Mouse (Mus musculus) liver, adult 2 months (tissue): ENCODE measurements around the gene Sptbn1. TPM values are rescaled to one million over a fixed set of nuclear protein-coding genes. Genes with fewer than 3 reads are reported as not detected.

Source experiments
- DNase-seq: peaks from one replicate; pipeline ENCODE4 v3.0.0-alpha.2; 2011; ENCODE audit warnings: low read depth, low spot score; ENCODE audit errors: extremely low read depth
- H3K27ac ChIP-seq: fragments of 200-500 bp; replicated peaks from 2 replicates; pipeline ENCODE4 v1.5.1; 2012; ENCODE audit warnings: low read depth, mild to moderate bottlenecking, control low read depth, inconsistent platforms, low read length; ENCODE audit not compliant: insufficient read depth
- H3K27me3 ChIP-seq: fragments of 200-500 bp; 2 replicates; pipeline ENCODE4 v1.6.1; 2012; ENCODE audit warnings: mild to moderate bottlenecking, moderate library complexity, low read length, inconsistent platforms; ENCODE audit not compliant: control insufficient read depth, insufficient read depth
- H3K36me3 ChIP-seq: fragments of 200-500 bp; 2 replicates; pipeline ENCODE4 v1.6.1; 2012; ENCODE audit warnings: low read length, inconsistent platforms; ENCODE audit not compliant: control insufficient read depth, insufficient read depth
- H3K4me1 ChIP-seq: fragments of 200-500 bp; 2 replicates; pipeline ENCODE4 v1.6.1; 2011; ENCODE audit warnings: low read length; ENCODE audit not compliant: control insufficient read depth, insufficient read depth
- H3K4me3 ChIP-seq: fragments of 200-500 bp; 2 replicates; pipeline ENCODE4 v1.5.1; 2011; ENCODE audit warnings: low read depth, mild to moderate bottlenecking, control low read depth, low read length, moderate library complexity; ENCODE audit not compliant: insufficient read depth
- H3K79me2 ChIP-seq: fragments of 200-500 bp; 2 replicates; pipeline ENCODE4 v1.6.1; 2012; ENCODE audit warnings: inconsistent platforms, mild to moderate bottlenecking, low read length, moderate library complexity; ENCODE audit not compliant: control insufficient read depth, insufficient read depth
- H3K9ac ChIP-seq: fragments of 200-500 bp; 2 replicates; pipeline ENCODE4 v1.6.1; 2012; ENCODE audit warnings: low read depth, mild to moderate bottlenecking, control low read depth, inconsistent platforms, low read length
- CTCF ChIP-seq: fragments of 200-500 bp; IDR thresholded peaks from 2 replicates; pipeline ENCODE4 v1.5.1; 2011; ENCODE audit warnings: low read depth, low read length, control low read depth
- POLR2A ChIP-seq: fragments of 200-500 bp; IDR thresholded peaks from 2 replicates; pipeline ENCODE4 v1.6.1; 2011; ENCODE audit warnings: low read length, control low read depth; ENCODE audit not compliant: insufficient read depth; ENCODE audit errors: extremely low read depth
- WGBS: fragments of 180-500 bp; shearing (Covaris S2); methylation state at CpG from one replicate; pipeline ENCODE4 v1.1.7; 2018; 5-methylcytosine and 5-hydroxymethylcytosine counted together
- polyA plus RNA-seq: library from polyadenylated mRNA; depleted of rRNA; stranded (reverse); fragments of >200 nt; gene quantifications from 2 replicates; pipeline ENCODE4 v1.2.3, GENCODE M21; 2012
- total RNA-seq: library from RNA; depleted of rRNA; stranded (reverse); fragments of >200 nt; gene quantifications from 2 replicates; pipeline ENCODE4 v1.2.3, GENCODE M21; 2014

The Sptbn1 gene
- total and polyA plus RNA-seq, 2 experiments = 13.0 to 50.9 TPM

DNA sequence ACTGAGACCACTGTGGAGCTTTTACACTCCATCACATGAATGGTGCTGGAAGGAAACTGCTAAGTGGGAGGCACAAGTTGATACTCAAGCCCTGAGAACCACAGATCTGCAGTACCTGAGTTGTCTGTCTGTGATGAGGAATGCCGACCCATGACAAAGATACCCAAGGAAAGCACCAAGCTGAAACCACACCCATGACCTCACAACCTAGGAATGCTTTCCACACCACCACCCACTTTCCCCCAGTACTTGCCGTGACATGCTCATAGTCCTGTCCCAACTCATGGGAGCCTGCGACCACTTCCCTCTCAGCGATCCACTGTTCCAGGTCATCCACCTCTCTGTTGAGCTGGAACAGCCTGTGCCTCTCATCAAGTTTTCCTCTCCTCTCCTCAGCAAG lies 149.9 kb downstream of the Sptbn1 start:
- Histone ChIP-seq H3K9ac (no peak overlapping the region), H3K27ac (no peak overlapping the region), H3K36me3 (peaks cover 81% of the 10 kb centered on the region), H3K27me3 (no peaks in the 10 kb centered on the region), H3K4me1 (no peaks in the 10 kb centered on the region; the same call in 1 of the 2 replicates), H3K4me3 (no peak overlapping the region), H3K79me2 (no peaks in the 10 kb centered on the region; the same call in 1 of the 2 replicates)
- no peak for DNase-seq
- 92% methylated on average over 4 of the region's 4 CpGs for WGBS
- TF ChIP-seq POLR2A (no peak), CTCF (no peak)

DNA sequence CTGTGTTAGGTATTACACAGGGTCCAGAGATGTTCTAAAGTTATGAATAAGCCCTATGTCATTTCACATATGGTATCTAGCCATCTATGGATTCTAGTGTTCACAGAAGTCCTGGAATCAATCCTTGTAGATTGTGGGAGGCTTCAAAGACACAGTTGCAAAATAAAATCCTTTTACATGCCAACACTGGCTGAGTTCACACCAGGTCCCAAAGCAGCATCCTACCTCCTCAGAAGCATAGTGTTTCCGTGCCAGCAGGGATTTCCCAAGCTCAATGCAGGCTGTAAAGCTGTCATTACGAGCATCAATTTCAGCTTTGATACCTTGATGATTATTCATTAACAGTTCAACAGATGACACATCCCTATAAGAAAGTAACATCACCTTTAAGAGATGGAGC lies 154.3 kb downstream of the Sptbn1 start:
- TF ChIP-seq CTCF (no peak), POLR2A (no peak)
- Histone ChIP-seq H3K79me2 (no peaks in the 10 kb centered on the region), H3K9ac (no peak overlapping the region), H3K27me3 (no peaks in the 10 kb centered on the region), H3K4me1 (no peaks in the 10 kb centered on the region), H3K4me3 (no peak overlapping the region), H3K36me3 (peaks cover 72% of the 10 kb centered on the region), H3K27ac (no peak overlapping the region)
- 89% methylated on average over 2 of the region's 2 CpGs for WGBS
- DNase-seq = no peak

- TF ChIP-seq POLR2A (no peak), CTCF (no peak)
- WGBS = 97% methylated on average over 7 of the region's 7 CpGs
These were observed 157.3 kb downstream of the Sptbn1 start for GRCm38 (mm10) chr11:30110634-30111033.

GRCm38 (mm10) chr11:30104177-30104576 lies 163.8 kb downstream of the Sptbn1 start:
- 99% methylated on average over 10 of the region's 10 CpGs for WGBS
- Histone ChIP-seq H3K36me3 (peaks cover 59% of the 10 kb centered on the region), H3K4me1 (no peaks in the 10 kb centered on the region), H3K27me3 (no peaks in the 10 kb centered on the region), H3K4me3 (no peak overlapping the region), H3K9ac (no peak overlapping the region), H3K27ac (no peak overlapping the region), H3K79me2 (no peaks in the 10 kb centered on the region)
- no peak for TF ChIP-seq POLR2A
- DNase-seq = no peak

More at GRCm38 (mm10) chr11:30110634-30111033, 157.3 kb downstream of the Sptbn1 start:
- H3K79me2 ChIP-seq = no peaks in the 10 kb centered on the region
- no peaks in the 10 kb centered on the region for H3K27me3 ChIP-seq
- H3K4me1 ChIP-seq = no peaks in the 10 kb centered on the region
- no peak overlapping the region for H3K9ac ChIP-seq
- H3K36me3 ChIP-seq = peaks cover 62% of the 10 kb centered on the region
- H3K27ac ChIP-seq = no peak overlapping the region
- no peak for DNase-seq
- no peak overlapping the region for H3K4me3 ChIP-seq

GRCm38 (mm10) chr11:30102594-30102993 lies 165.4 kb downstream of the Sptbn1 start:
- Histone ChIP-seq H3K27me3 (no peaks in the 10 kb centered on the region), H3K4me3 (no peak overlapping the region), H3K4me1 (no peaks in the 10 kb centered on the region), H3K36me3 (peaks cover 56% of the 10 kb centered on the region), H3K27ac (no peak overlapping the region), H3K79me2 (no peaks in the 10 kb centered on the region), H3K9ac (no peak overlapping the region)
- WGBS = 80% methylated on average over 2 of the region's 2 CpGs
- TF ChIP-seq CTCF (no peak), POLR2A (no peak)
- DNase-seq = no peak

GRCm38 (mm10) chr11:30101796-30102195 lies 166.2 kb downstream of the Sptbn1 start:
- 93% methylated on average over 1 of the region's 1 CpGs for WGBS
- Histone ChIP-seq H3K36me3 (peaks cover 55% of the 10 kb centered on the region), H3K27me3 (no peaks in the 10 kb centered on the region), H3K4me1 (no peaks in the 10 kb centered on the region), H3K9ac (no peak overlapping the region), H3K4me3 (no peak overlapping the region), H3K79me2 (no peaks in the 10 kb centered on the region), H3K27ac (no peak overlapping the region)
- TF ChIP-seq POLR2A (no peak), CTCF (no peak)
- DNase-seq = no peak
